Mouse (Mus musculus) liver, adult 2 months (tissue): ENCODE measurements around the gene Rhov. TPM values are rescaled to one million over a fixed set of nuclear protein-coding genes. Genes with fewer than 3 reads are reported as not detected.
A peak's percentile ranks its signal among the peaks of the same experiment; 100 is the strongest.

Experiments
- DNase-seq: peaks from one replicate; pipeline ENCODE4 v3.0.0-alpha.2; 2011; ENCODE audit warnings: low read depth, low spot score; ENCODE audit errors: extremely low read depth
- H3K27ac ChIP-seq: fragments of 200-500 bp; replicated peaks from 2 replicates; pipeline ENCODE4 v1.5.1; 2012; ENCODE audit warnings: low read depth, mild to moderate bottlenecking, control low read depth, inconsistent platforms, low read length; ENCODE audit not compliant: insufficient read depth
- H3K27me3 ChIP-seq: fragments of 200-500 bp; 2 replicates; pipeline ENCODE4 v1.6.1; 2012; ENCODE audit warnings: mild to moderate bottlenecking, moderate library complexity, low read length, inconsistent platforms; ENCODE audit not compliant: control insufficient read depth, insufficient read depth
- H3K36me3 ChIP-seq: fragments of 200-500 bp; 2 replicates; pipeline ENCODE4 v1.6.1; 2012; ENCODE audit warnings: low read length, inconsistent platforms; ENCODE audit not compliant: control insufficient read depth, insufficient read depth
- H3K4me1 ChIP-seq: fragments of 200-500 bp; 2 replicates; pipeline ENCODE4 v1.6.1; 2011; ENCODE audit warnings: low read length; ENCODE audit not compliant: control insufficient read depth, insufficient read depth
- H3K4me3 ChIP-seq: fragments of 200-500 bp; 2 replicates; pipeline ENCODE4 v1.5.1; 2011; ENCODE audit warnings: low read depth, mild to moderate bottlenecking, control low read depth, low read length, moderate library complexity; ENCODE audit not compliant: insufficient read depth
- H3K79me2 ChIP-seq: fragments of 200-500 bp; 2 replicates; pipeline ENCODE4 v1.6.1; 2012; ENCODE audit warnings: inconsistent platforms, mild to moderate bottlenecking, low read length, moderate library complexity; ENCODE audit not compliant: control insufficient read depth, insufficient read depth
- H3K9ac ChIP-seq: fragments of 200-500 bp; 2 replicates; pipeline ENCODE4 v1.6.1; 2012; ENCODE audit warnings: low read depth, mild to moderate bottlenecking, control low read depth, inconsistent platforms, low read length
- CTCF ChIP-seq: fragments of 200-500 bp; IDR thresholded peaks from 2 replicates; pipeline ENCODE4 v1.5.1; 2011; ENCODE audit warnings: low read depth, low read length, control low read depth
- POLR2A ChIP-seq: fragments of 200-500 bp; IDR thresholded peaks from 2 replicates; pipeline ENCODE4 v1.6.1; 2011; ENCODE audit warnings: low read length, control low read depth; ENCODE audit not compliant: insufficient read depth; ENCODE audit errors: extremely low read depth
- WGBS: fragments of 180-500 bp; shearing (Covaris S2); methylation state at CpG from one replicate; pipeline ENCODE4 v1.1.7; 2018; 5-methylcytosine and 5-hydroxymethylcytosine counted together
- polyA plus RNA-seq: library from polyadenylated mRNA; depleted of rRNA; stranded (reverse); fragments of >200 nt; gene quantifications from 2 replicates; pipeline ENCODE4 v1.2.3, GENCODE M21; 2012
- total RNA-seq: library from RNA; depleted of rRNA; stranded (reverse); fragments of >200 nt; gene quantifications from 2 replicates; pipeline ENCODE4 v1.2.3, GENCODE M21; 2014

Gene Rhov
- total and polyA plus RNA-seq, 2 experiments, result not detected

DNA sequence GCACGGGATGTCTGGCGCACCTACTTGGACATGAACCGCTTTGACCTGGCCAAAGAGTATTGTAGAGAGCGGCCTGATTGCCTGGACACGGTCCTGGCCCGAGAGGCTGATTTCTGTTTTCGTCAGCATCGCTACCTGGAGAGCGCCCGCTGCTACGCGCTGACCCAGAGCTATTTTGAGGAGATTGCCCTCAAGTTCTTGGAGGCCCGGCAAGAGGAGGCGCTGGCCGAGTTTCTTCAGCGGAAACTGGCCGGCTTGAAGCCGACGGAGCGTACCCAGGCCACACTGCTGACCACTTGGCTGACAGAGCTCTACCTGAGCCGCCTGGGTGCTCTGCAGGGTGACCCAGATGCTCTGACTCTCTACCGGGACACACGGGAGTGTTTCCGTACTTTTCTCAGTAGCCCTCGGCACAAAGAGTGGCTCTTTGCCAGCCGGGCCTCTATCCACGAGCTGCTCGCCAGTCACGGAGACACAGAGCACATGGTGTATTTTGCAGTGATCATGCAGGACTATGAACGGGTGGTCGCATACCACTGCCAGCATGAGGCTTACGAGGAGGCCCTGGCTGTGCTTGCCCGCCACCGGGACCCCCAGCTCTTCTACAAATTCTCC lies 22.8 kb upstream of the Rhov start:
- TF ChIP-seq CTCF (no peak), POLR2A (no peak)
- WGBS, result 96% methylated on average over 34 of the region's 34 CpGs
- H3K36me3 ChIP-seq, result peaks cover 4% of the 10 kb centered on the region; the same call in 1 of the 2 replicates

DNA sequence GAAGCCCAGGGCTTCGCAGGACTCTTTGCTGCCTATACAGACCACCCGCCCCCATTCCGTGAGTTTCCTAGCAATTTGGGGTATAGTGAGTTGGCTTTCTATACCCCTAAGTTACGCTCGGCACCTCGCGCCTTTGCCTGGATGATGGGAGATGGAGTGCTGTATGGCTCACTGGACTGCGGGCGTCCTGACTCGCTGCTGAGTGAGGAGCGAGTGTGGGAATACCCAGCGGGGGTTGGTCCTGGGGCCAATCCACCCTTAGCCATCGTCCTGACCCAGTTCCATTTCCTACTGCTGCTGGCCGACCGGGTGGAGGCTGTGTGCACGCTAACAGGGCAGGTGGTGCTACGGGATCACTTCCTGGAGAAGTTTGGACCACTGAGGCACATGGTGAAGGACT lies 22.2 kb upstream of the Rhov start:
- TF ChIP-seq POLR2A (no peak), CTCF (no peak)
- no peak for DNase-seq
- 95% methylated on average over 17 of the region's 17 CpGs for WGBS
- Histone ChIP-seq H3K36me3 (peaks cover 4% of the 10 kb centered on the region; the same call in 1 of the 2 replicates), H3K9ac (no peak overlapping the region), H3K79me2 (peaks cover 10% of the 10 kb centered on the region), H3K27me3 (no peaks in the 10 kb centered on the region), H3K4me3 (no peak overlapping the region), H3K4me1 (peaks cover 1% of the 10 kb centered on the region; the same call in 1 of the 2 replicates), H3K27ac (no peak overlapping the region)

More for the DNA sequence above, 22.8 kb upstream of the Rhov start:
- peaks cover 10% of the 10 kb centered on the region for H3K79me2 ChIP-seq
- peaks cover 1% of the 10 kb centered on the region; the same call in 1 of the 2 replicates for H3K4me1 ChIP-seq
- H3K4me3 ChIP-seq, result no peak overlapping the region
- H3K27ac ChIP-seq, result no peak overlapping the region
- no peak for DNase-seq
- no peaks in the 10 kb centered on the region for H3K27me3 ChIP-seq
- H3K9ac ChIP-seq, result no peak overlapping the region

DNA sequence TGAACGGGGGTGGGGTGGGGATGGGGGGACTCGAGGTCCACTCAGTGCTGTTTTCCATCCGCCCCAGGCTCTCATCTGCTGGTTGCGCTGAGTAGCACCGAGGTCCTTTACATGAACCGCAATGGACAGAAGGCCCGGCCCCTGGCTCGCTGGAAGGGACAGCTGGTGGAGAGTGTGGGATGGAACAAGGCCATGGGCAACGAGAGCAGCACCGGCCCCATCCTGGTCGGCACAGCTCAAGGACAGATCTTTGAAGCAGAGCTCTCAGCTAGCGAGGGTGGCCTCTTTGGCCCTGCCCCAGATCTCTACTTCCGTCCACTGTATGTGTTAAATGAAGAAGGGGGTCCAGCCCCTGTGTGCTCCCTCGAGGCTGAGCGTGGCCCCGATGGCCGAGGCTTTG lies 21.8 kb upstream of the Rhov start:
- no peak for TF ChIP-seq POLR2A
- TF ChIP-seq CTCF, result no peak
- Histone ChIP-seq H3K27ac (no peak overlapping the region), H3K79me2 (peaks cover 10% of the 10 kb centered on the region), H3K36me3 (peaks cover 4% of the 10 kb centered on the region; the same call in 1 of the 2 replicates), H3K4me1 (peaks cover 3% of the 10 kb centered on the region; the same call in 1 of the 2 replicates), H3K27me3 (no peaks in the 10 kb centered on the region), H3K9ac (no peak overlapping the region), H3K4me3 (no peak overlapping the region)
- no peak for DNase-seq
- WGBS, result 93% methylated on average over 17 of the region's 17 CpGs

DNA sequence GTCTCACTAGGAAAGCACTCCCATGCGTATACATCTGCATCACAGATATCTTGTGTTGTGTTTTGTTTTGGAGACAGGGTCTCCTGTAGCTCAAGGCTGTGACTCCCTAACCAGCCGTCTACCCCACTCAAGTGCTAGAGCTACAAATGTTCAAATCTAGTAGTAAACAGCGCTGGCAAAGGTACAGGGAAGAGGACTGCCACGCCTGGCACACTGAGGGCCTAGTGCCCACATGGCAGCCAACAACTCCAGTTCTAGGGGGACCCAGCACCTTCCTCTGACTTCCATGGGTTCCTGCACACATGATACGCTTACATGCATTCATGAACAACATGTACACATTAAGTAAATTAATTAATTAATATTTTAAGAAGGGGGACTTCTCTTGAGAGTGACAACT lies 21.2 kb upstream of the Rhov start:
- WGBS, result 97% methylated on average over 5 of the region's 5 CpGs
- H3K27me3 ChIP-seq, result no peaks in the 10 kb centered on the region
- peaks cover 3% of the 10 kb centered on the region; the same call in 1 of the 2 replicates for H3K4me1 ChIP-seq
- no peak for TF ChIP-seq CTCF
- TF ChIP-seq POLR2A, result no peak
- no peak for DNase-seq
- peaks cover 4% of the 10 kb centered on the region; the same call in 1 of the 2 replicates for H3K36me3 ChIP-seq
- H3K4me3 ChIP-seq, result no peak overlapping the region
- peaks cover 10% of the 10 kb centered on the region for H3K79me2 ChIP-seq
- no peak overlapping the region for H3K9ac ChIP-seq
- H3K27ac ChIP-seq, result no peak overlapping the region

DNA sequence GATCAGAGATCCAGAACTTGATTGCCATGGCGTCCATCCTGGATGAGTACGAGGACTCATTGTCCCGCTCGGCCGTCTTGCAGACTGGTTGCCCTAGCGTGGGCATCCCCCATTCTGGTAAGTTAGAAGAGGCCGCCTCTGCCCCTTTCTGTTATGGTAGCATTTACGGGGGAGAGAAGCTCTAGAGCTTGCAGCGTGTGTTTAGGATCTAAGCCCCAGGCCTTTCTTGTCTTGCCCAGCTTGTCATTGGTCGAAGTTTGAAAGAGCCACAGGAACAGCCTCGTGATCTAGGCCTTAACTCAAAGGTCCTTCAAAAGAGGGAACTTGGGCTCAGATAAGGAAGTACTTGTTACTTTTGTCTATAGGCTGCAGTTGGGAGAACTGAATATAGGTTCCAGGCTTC lies 17.9 kb upstream of the Rhov start:
- Histone ChIP-seq H3K9ac (peak overlapping the region; percentile 79), H3K36me3 (peaks cover 2% of the 10 kb centered on the region; the same call in 1 of the 2 replicates), H3K27me3 (no peaks in the 10 kb centered on the region), H3K27ac (peak overlapping the region; percentile 37), H3K4me3 (peak overlapping the region; percentile 62), H3K4me1 (peaks cover 3% of the 10 kb centered on the region; the same call in 1 of the 2 replicates), H3K79me2 (peaks cover 5% of the 10 kb centered on the region)
- peak; percentile 50 for DNase-seq
- TF ChIP-seq CTCF, result no peak
- TF ChIP-seq POLR2A, result no peak
- WGBS, result 2% methylated on average over 11 of the region's 11 CpGs
